Mouse (Mus musculus): ENCODE data around the gene Col3a1.

- TF ChIP-seq POLR2A (IDR thresholded peaks at IDR 0.05; ENCODE audit: insufficient read depth, low read length) (no peak), CTCF (IDR thresholded peaks at IDR 0.05; ENCODE audit: low read depth, low read length) (no peak), EP300 (IDR thresholded peaks at IDR 0.05; ENCODE audit: insufficient read depth, low read depth, low read length) (no peak)
These were observed 624 bp downstream of the Col3a1 start for GRCm38 (mm10) chr1:45311962-45312361.

Data from ES-Bruce4 (cell line).